Mouse (Mus musculus): ENCODE results near the gene Gm8773. TPM values are rescaled to one million over a fixed set of nuclear protein-coding genes. Genes with fewer than 3 reads are reported as not detected.

The Gm8773 gene
- 0.14 and 0.16 TPM in 2 replicates for polyA plus RNA-seq (2012; rRNA removed)

GRCm38 (mm10) chr5:5573749-5574317, at the start of gene Gm8773:
Gene Gm8773 (plus strand): TSS chr5:5573799.

GRCm38 (mm10) chr5:5559079-5559740, 14.4 kb upstream of the Gm8773 start, which contains the start of gene Gtpbp10:
Gene Gtpbp10 (minus strand): TSS chr5:5559538.

Other genes with a start within 250 kb of the Gm8773 start
- gene Cdk14, start 153.5 kb upstream of the Gm8773 start, polyA plus RNA-seq (2012; rRNA removed): 2.3 TPM in 2 replicates
- gene 1700015F17Rik, start 94.7 kb upstream of the Gm8773 start, polyA plus RNA-seq (2012; rRNA removed): not detected in 2 replicates
- 19.4 and 20.8 TPM in 2 replicates for gene Cldn12, start 58.8 kb upstream of the Gm8773 start, polyA plus RNA-seq (2012; rRNA removed)
- 0.93 and 1.5 TPM in 2 replicates for gene Gtpbp10, start 14.3 kb upstream of the Gm8773 start, polyA plus RNA-seq (2012; rRNA removed)
- 8.6 and 13.3 TPM in 2 replicates for gene Cfap69, start 90.4 kb downstream of the Gm8773 start, polyA plus RNA-seq (2012; rRNA removed)
- 5.2 and 8.9 TPM in 2 replicates for gene Steap2, start 120.8 kb downstream of the Gm8773 start, polyA plus RNA-seq (2012; rRNA removed)
- gene Steap1, start 175.5 kb downstream of the Gm8773 start, polyA plus RNA-seq (2012; rRNA removed): 1.1 and 1.9 TPM in 2 replicates